Mouse (Mus musculus): ENCODE data around the gene Tex9.

- peak; percentile 21; the same call in 1 of the 2 replicates for TF ChIP-seq CTCF (IDR thresholded peaks at IDR 0.05; ENCODE audit: borderline replicate concordance, insufficient read depth, low read depth, low read length)
- no peak for TF ChIP-seq POLR2A (IDR thresholded peaks at IDR 0.05; ENCODE audit: borderline replicate concordance, insufficient read depth, low read length)
Measured at GRCm38 (mm10) chr9:72411746-72412145, 80.3 kb downstream of the Tex9 start.
